Mouse (Mus musculus) embryonic facial prominence, embryonic 14.5 days (tissue): Measurements from ENCODE around the gene Bmp6. TPM values are rescaled to one million over a fixed set of nuclear protein-coding genes. Genes with fewer than 3 reads are reported as not detected.

ENCODE experiments used
- ATAC-seq: fragments of 200-750 bp; cut with Nextera tagmentation; 2 replicates; pipeline ENCODE4 v1.8.0; 2017; ENCODE audit warnings: low read depth, moderate number of reproducible peaks, moderate TSS enrichment
- DNase-seq: peaks from one replicate; pipeline ENCODE4 v3.0.0-alpha.2; 2015; ENCODE audit warnings: low spot score
- H3K27ac ChIP-seq: fragments of 300-500 bp; sonication (generic); replicated peaks from 2 replicates; pipeline ENCODE4 v1.5.1; 2014; ENCODE audit warnings: low read depth, mild to moderate bottlenecking, low read length, moderate library complexity
- H3K27me3 ChIP-seq: fragments of 300-500 bp; sonication (generic); replicated peaks from 2 replicates; pipeline ENCODE4 v1.6.1; 2014; ENCODE audit warnings: low read length; ENCODE audit not compliant: control insufficient read depth, insufficient read depth
- H3K36me3 ChIP-seq: fragments of 300-500 bp; sonication (generic); 2 replicates; pipeline ENCODE4 v1.6.1; 2014; ENCODE audit warnings: low read length, mixed read lengths; ENCODE audit not compliant: control insufficient read depth, insufficient read depth
- H3K4me1 ChIP-seq: fragments of 300-500 bp; sonication (generic); 2 replicates; pipeline ENCODE4 v1.6.1; 2014; ENCODE audit warnings: antibody characterized with exemption, low read length; ENCODE audit not compliant: control insufficient read depth, insufficient read depth
- H3K4me2 ChIP-seq: fragments of 300-500 bp; sonication (generic); 2 replicates; pipeline ENCODE4 v1.6.1; 2014; ENCODE audit warnings: low read depth, mild to moderate bottlenecking, low read length, moderate library complexity, mixed read lengths
- H3K4me3 ChIP-seq: fragments of 300-500 bp; sonication (generic); 2 replicates; pipeline ENCODE4 v1.5.1; 2014; ENCODE audit warnings: low read depth, mild to moderate bottlenecking, low read length
- H3K9ac ChIP-seq: fragments of 300-500 bp; sonication (generic); 2 replicates; pipeline ENCODE4 v1.6.1; 2014; ENCODE audit warnings: low read depth, mild to moderate bottlenecking, low read length, moderate library complexity, mixed read lengths
- H3K9me3 ChIP-seq: fragments of 300-500 bp; sonication (generic); 2 replicates; pipeline ENCODE4 v1.6.1; 2016; ENCODE audit warnings: low read length; ENCODE audit not compliant: control insufficient read depth
- WGBS: fragments of 180-500 bp; shearing (Covaris S2); extraction: QIAGEN DNeasy Blood & Tissue Kit; methylation state at CpG from one replicate; pipeline ENCODE4 v1.1.7; 2014; 5-methylcytosine and 5-hydroxymethylcytosine counted together
- polyA plus RNA-seq: library from polyadenylated mRNA; unstranded; fragments of >200 nt; fragmentation: Nextera tagmentation; extraction: Ambion mirVana; gene quantifications from 2 replicates; pipeline ENCODE4 v1.2.1, GENCODE M21; 2014

The Bmp6 gene
- polyA plus RNA-seq, 1 experiment from 2014 or later, result 3.9 TPM

DNA sequence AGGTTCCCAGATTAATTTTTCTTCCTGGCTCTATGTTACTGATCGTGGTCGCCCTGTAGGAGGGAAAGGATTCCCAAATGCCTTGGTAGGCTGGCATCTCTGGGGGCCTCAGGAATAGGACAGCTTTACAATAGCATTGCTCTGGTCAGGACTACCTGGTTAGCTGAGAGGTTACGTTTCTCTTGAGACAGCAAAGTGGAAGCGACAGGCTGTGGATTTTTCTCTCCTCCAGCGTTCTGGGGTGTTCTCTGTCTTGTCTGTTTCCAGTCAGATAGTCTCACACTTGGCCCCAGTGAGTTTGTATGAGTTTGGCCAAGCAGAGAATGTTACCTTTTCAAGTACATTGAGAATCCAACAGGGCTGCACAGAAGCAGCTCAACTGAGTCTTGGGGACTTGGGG lies 106.5 kb downstream of the Bmp6 start:
- H3K27ac ChIP-seq, result no peak overlapping the region
- H3K4me2 ChIP-seq, result no peak overlapping the region
- WGBS, result 66% methylated on average over 5 of the region's 5 CpGs

GRCm38 (mm10) chr13:38463410-38463809 lies 118.5 kb downstream of the Bmp6 start:
- Histone ChIP-seq H3K27me3 (no peaks in the 10 kb centered on the region), H3K4me2 (no peak overlapping the region), H3K4me1 (no peaks in the 10 kb centered on the region), H3K9me3 (no peaks in the 10 kb centered on the region), H3K9ac (no peak overlapping the region), H3K27ac (no peak overlapping the region), H3K4me3 (no peak overlapping the region), H3K36me3 (no peaks in the 10 kb centered on the region)
- whole genome bisulfite sequencing, result 96% methylated on average over 1 of the region's 1 CpGs
- DNase-seq, result no peak
- ATAC-seq, result no peak

More for the DNA sequence above, 106.5 kb downstream of the Bmp6 start:
- ATAC-seq, result no peak
- H3K27me3 ChIP-seq, result no peaks in the 10 kb centered on the region
- no peaks in the 10 kb centered on the region for H3K36me3 ChIP-seq
- no peak overlapping the region for H3K9ac ChIP-seq
- DNase-seq, result no peak
- H3K4me3 ChIP-seq, result no peak overlapping the region
- H3K9me3 ChIP-seq, result no peaks in the 10 kb centered on the region
- no peaks in the 10 kb centered on the region for H3K4me1 ChIP-seq

GRCm38 (mm10) chr13:38470882-38471281 lies 126.0 kb downstream of the Bmp6 start:
- no peak overlapping the region for H3K9ac ChIP-seq
- WGBS, result 60% methylated on average over 5 of the region's 5 CpGs
- no peak for DNase-seq
- H3K36me3 ChIP-seq, result no peaks in the 10 kb centered on the region
- no peaks in the 10 kb centered on the region for H3K9me3 ChIP-seq
- H3K4me3 ChIP-seq, result no peak overlapping the region
- H3K4me2 ChIP-seq, result no peak overlapping the region
- no peak for ATAC-seq
- H3K27ac ChIP-seq, result no peak overlapping the region
- H3K4me1 ChIP-seq, result no peaks in the 10 kb centered on the region
- H3K27me3 ChIP-seq, result no peaks in the 10 kb centered on the region

DNA sequence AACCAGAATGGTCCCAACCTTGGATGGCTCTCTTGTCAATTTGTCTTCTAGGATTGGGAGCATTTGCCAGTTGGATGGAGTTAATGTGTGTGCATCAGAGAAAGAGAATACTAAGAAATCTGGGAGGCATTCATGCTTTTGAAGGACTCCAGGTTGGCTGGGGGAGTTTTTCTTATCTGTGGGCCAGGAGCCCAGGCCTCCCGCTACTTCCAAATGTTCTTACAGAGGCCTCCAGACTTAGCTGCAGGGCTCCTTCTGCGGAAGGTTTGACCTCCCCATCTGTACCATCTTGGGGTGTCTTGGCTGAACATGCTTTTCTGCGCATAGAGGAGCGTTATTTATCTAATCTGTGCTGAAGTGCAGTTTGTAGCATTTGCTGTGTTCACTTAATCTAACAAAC lies 127.7 kb downstream of the Bmp6 start:
- Histone ChIP-seq H3K9ac (no peak overlapping the region), H3K4me2 (no peak overlapping the region), H3K9me3 (no peaks in the 10 kb centered on the region), H3K36me3 (no peaks in the 10 kb centered on the region), H3K4me1 (peaks cover 6% of the 10 kb centered on the region), H3K4me3 (no peak overlapping the region), H3K27ac (no peak overlapping the region), H3K27me3 (no peaks in the 10 kb centered on the region)
- DNase-seq, result no peak
- no peak for ATAC-seq
- 88% methylated on average over 4 of the region's 4 CpGs for WGBS

DNA sequence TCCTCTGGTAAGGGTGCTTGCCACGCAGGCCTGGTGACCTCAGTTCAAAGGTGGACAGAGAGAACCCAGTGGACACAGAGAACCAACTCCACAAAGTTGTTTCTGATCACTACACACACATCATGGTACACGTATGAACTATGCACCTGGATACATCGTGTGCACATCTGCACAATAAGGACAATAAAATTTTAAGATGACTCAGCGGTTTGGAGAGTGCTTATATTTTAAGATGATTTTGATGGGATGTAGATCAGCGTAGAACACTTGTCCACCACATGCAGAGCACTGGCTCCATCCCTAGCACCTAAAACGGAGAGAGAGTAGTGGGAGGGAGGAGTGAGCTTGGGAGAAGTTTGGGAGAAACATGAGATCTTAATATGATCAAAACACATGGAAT lies 128.6 kb downstream of the Bmp6 start:
- Histone ChIP-seq H3K9me3 (no peaks in the 10 kb centered on the region), H3K27ac (no peak overlapping the region), H3K27me3 (no peaks in the 10 kb centered on the region), H3K4me2 (no peak overlapping the region), H3K9ac (no peak overlapping the region), H3K4me3 (no peak overlapping the region), H3K4me1 (peaks cover 6% of the 10 kb centered on the region), H3K36me3 (no peaks in the 10 kb centered on the region)
- 83% methylated on average over 6 of the region's 6 CpGs for WGBS
- no peak for ATAC-seq
- DNase-seq, result no peak

GRCm38 (mm10) chr13:38476936-38477335 lies 132.0 kb downstream of the Bmp6 start:
- Histone ChIP-seq H3K27me3 (no peaks in the 10 kb centered on the region), H3K4me3 (no peak overlapping the region), H3K27ac (peak overlapping the region; percentile 65), H3K36me3 (no peaks in the 10 kb centered on the region), H3K4me1 (peaks cover 6% of the 10 kb centered on the region), H3K9ac (no peak overlapping the region), H3K4me2 (peak overlapping the region; percentile 32), H3K9me3 (no peaks in the 10 kb centered on the region)
- ATAC-seq (0 out of 2 replicates have a peak, but pooled peaks have one; percentile 41), DNase-seq (peak; percentile 79)
- 13% methylated on average over 8 of the region's 8 CpGs for WGBS

DNA sequence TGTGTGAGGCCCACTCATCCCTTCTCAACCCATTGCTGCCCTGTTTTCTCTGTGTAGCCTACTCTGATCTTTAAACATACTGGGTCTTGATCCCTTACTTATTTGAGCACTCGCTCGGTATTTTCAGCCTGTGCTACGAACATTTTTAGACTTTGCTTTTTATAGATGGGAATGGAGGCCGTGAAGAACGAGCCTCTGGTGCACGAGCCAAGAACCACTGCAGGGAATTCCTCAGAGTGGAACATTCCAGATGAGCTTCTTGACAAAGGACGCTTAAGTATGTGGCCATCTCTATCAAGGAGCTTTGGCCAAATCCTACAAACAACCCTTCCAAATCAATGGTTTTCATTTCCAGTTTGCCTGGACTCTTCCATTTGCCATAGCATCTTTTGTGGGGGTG lies 136.1 kb downstream of the Bmp6 start:
- Histone ChIP-seq H3K4me2 (no peak overlapping the region), H3K4me1 (peaks cover 6% of the 10 kb centered on the region), H3K36me3 (no peaks in the 10 kb centered on the region), H3K4me3 (no peak overlapping the region), H3K9ac (no peak overlapping the region), H3K27ac (no peak overlapping the region), H3K27me3 (no peaks in the 10 kb centered on the region), H3K9me3 (no peaks in the 10 kb centered on the region)
- no peak for DNase-seq
- no peak for ATAC-seq
- 76% methylated on average over 7 of the region's 7 CpGs for WGBS

DNA sequence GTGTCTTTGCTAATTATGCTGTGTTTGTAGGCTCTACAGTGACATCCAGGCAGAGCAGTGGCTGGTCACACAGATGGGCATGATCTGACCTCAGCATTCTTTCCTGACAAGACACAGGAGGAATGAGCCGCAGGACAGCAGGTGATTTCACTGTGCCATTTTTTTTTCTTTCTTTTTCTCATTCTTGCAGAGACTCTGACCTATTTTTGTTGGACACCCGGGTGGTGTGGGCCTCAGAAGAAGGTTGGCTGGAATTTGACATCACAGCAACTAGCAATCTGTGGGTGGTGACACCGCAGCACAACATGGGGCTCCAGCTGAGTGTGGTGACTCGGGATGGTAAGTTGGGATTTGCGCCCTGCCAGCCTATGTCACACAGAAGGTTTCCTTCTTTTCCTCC lies 139.8 kb downstream of the Bmp6 start:
- ATAC-seq, result no peak
- Histone ChIP-seq H3K4me3 (no peak overlapping the region), H3K27me3 (no peaks in the 10 kb centered on the region), H3K27ac (no peak overlapping the region), H3K4me2 (no peak overlapping the region), H3K9ac (no peak overlapping the region), H3K4me1 (no peaks in the 10 kb centered on the region), H3K9me3 (no peaks in the 10 kb centered on the region), H3K36me3 (no peaks in the 10 kb centered on the region)
- WGBS, result 74% methylated on average over 5 of the region's 5 CpGs
- no peak for DNase-seq

DNA sequence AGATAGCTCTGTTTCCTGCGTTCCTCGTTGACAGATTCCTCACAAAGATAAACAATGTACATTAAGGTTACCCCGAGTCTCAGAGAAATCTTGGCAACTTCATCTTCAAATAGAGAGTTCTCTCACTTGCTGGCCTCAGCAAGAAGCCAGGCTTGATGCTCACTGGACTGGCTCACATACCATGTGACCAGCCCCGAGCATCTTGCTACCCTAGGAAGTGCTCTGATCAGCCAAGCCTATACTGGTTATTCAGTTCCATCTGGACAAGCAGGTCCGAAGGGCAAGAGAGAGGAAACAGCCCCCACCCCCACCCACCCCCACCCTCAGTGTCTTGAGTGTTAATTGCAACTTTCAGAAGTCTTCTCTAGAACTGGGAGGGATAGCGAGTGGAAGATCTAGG lies 141.9 kb downstream of the Bmp6 start:
- H3K4me2 ChIP-seq, result no peak overlapping the region
- no peaks in the 10 kb centered on the region for H3K36me3 ChIP-seq
- no peak for DNase-seq
- no peak overlapping the region for H3K27ac ChIP-seq
- no peak overlapping the region for H3K4me3 ChIP-seq
- H3K9me3 ChIP-seq, result no peaks in the 10 kb centered on the region
- H3K9ac ChIP-seq, result no peak overlapping the region
- H3K27me3 ChIP-seq, result no peaks in the 10 kb centered on the region
- H3K4me1 ChIP-seq, result no peaks in the 10 kb centered on the region
- ATAC-seq, result no peak
- WGBS, result 82% methylated on average over 6 of the region's 6 CpGs
